Mouse (Mus musculus) cerebellum, adult 2 months (tissue): ENCODE results near the gene Vars2.

Experiments used
- CTCF ChIP-seq: fragments of 200-500 bp; IDR thresholded peaks from 2 replicates; pipeline ENCODE4 v1.5.1; 2011; ENCODE audit warnings: low read depth, mild to moderate bottlenecking, control low read depth, low read length, moderate library complexity, borderline replicate concordance; ENCODE audit not compliant: insufficient read depth
- POLR2A ChIP-seq: fragments of 200-500 bp; IDR thresholded peaks from 2 replicates; pipeline ENCODE4 v1.6.1; 2011; ENCODE audit warnings: low read length, control low read depth, borderline replicate concordance; ENCODE audit not compliant: insufficient read depth

- TF ChIP-seq CTCF (no peak), POLR2A (peak; percentile 27; the same call in 1 of the 2 replicates)
Observed at GRCm38 (mm10) chr17:35701978-35702461, 34.6 kb upstream of the Vars2 start.
